Mouse (Mus musculus): ENCODE results near the gene Haspin.

Gene Haspin

GRCm38 (mm10) chr11:73087700-73088480, 50.2 kb downstream of the Haspin start:
- no peak for DNase-seq (ENCODE audit: low spot score)

Measured in ovary, postnatal 10 days (tissue).